Mouse (Mus musculus) intestine, embryonic 15.5 days (tissue): Measurements from ENCODE around the gene BC024063. TPM values are rescaled to one million over a fixed set of nuclear protein-coding genes. Genes with fewer than 3 reads are reported as not detected.
"Not testable (repeated sequence)": the region's sequence is repeated elsewhere in the genome, so short reads cannot be mapped to it uniquely, and the experiment has no call there.

Experiments used
- ATAC-seq: fragments of 200-750 bp; cut with Nextera tagmentation; 2 replicates; pipeline ENCODE4 v1.8.0; 2017; ENCODE audit warnings: moderate TSS enrichment, moderate library complexity
- H3K27ac ChIP-seq: fragments of 300-500 bp; sonication (generic); 2 replicates; pipeline ENCODE4 v1.5.1; 2015; ENCODE audit warnings: mild to moderate bottlenecking, inconsistent platforms
- H3K27me3 ChIP-seq: fragments of 300-500 bp; sonication (generic); replicated peaks from 2 replicates; pipeline ENCODE4 v1.6.1; 2015; ENCODE audit warnings: inconsistent platforms
- H3K36me3 ChIP-seq: fragments of 300-500 bp; sonication (generic); 2 replicates; pipeline ENCODE4 v1.6.1; 2015; ENCODE audit warnings: inconsistent platforms
- H3K4me1 ChIP-seq: fragments of 300-500 bp; sonication (generic); replicated peaks from 2 replicates; pipeline ENCODE4 v1.6.1; 2015; ENCODE audit warnings: inconsistent platforms
- H3K4me2 ChIP-seq: fragments of 300-500 bp; sonication (generic); replicated peaks from 2 replicates; pipeline ENCODE4 v1.6.1; 2015; ENCODE audit warnings: mild to moderate bottlenecking, inconsistent platforms
- H3K4me3 ChIP-seq: fragments of 300-500 bp; sonication (generic); replicated peaks from 2 replicates; pipeline ENCODE4 v1.5.1; 2015; ENCODE audit warnings: inconsistent platforms
- H3K9ac ChIP-seq: fragments of 300-500 bp; sonication (generic); 2 replicates; pipeline ENCODE4 v1.6.1; 2015; ENCODE audit warnings: inconsistent platforms
- H3K9me3 ChIP-seq: fragments of 300-500 bp; sonication (generic); 2 replicates; pipeline ENCODE4 v1.6.1; 2016; ENCODE audit warnings: inconsistent platforms
- WGBS: fragments of 180-500 bp; shearing (Covaris S2); methylation state at CpG from one replicate; pipeline ENCODE4 v1.1.7; 2015; 5-methylcytosine and 5-hydroxymethylcytosine counted together
- polyA plus RNA-seq: library from polyadenylated mRNA; unstranded; fragments of >200 nt; fragmentation: Nextera tagmentation; extraction: Ambion mirVana; gene quantifications from 2 replicates; pipeline ENCODE4 v1.2.1, GENCODE M21; 2015

BC024063 gene
- 3.1 and 3.8 TPM in 2 replicates for polyA plus RNA-seq

GRCm38 (mm10) chr10:82082728-82083621 is at the start of gene BC024063:
Gene BC024063 (plus strand): TSS chr10:82083353.
- H3K27me3 ChIP-seq, H3K4me1 ChIP-seq, H3K9me3 ChIP-seq, H3K36me3 ChIP-seq: not testable (repeated sequence)
- ATAC-seq = peak; percentile 99
- Histone ChIP-seq H3K4me3 (peak within 1 kb of the TSS; percentile 54), H3K4me2 (peak within 1 kb of the TSS; percentile 52), H3K9ac (peak within 1 kb of the TSS; percentile 54), H3K27ac (peak within 1 kb of the TSS; percentile 79)
- WGBS = 17% methylated on average over 42 of the region's 42 CpGs

- ATAC-seq = no peak
- no peak overlapping the region for H3K4me3 ChIP-seq
- no peaks in the 10 kb centered on the region for H3K4me1 ChIP-seq
- no peak overlapping the region for H3K27ac ChIP-seq
- no peak overlapping the region for H3K4me2 ChIP-seq
- 74% methylated on average over 2 of the region's 2 CpGs for WGBS
- no peak overlapping the region for H3K9ac ChIP-seq
- no peaks in the 10 kb centered on the region for H3K36me3 ChIP-seq
- H3K9me3 ChIP-seq = no peaks in the 10 kb centered on the region
- H3K27me3 ChIP-seq = no peaks in the 10 kb centered on the region
Measured at GRCm38 (mm10) chr10:82042191-82042590, 41.0 kb upstream of the BC024063 start.

- no peaks in the 10 kb centered on the region for H3K36me3 ChIP-seq
Measured at GRCm38 (mm10) chr10:82046603-82047002, 36.5 kb upstream of the BC024063 start.

GRCm38 (mm10) chr10:82047597-82048459 is 35.3 kb upstream of the BC024063 start, which contains the start of gene Zfp873:
Gene Zfp873 (plus strand): TSS chr10:82048123.
- peak within 1 kb of the TSS; percentile 56 for H3K4me2 ChIP-seq
- peaks cover 8% of the 10 kb centered on the region; the same call in 1 of the 2 replicates for H3K36me3 ChIP-seq
- H3K9me3 ChIP-seq = no peaks in the 10 kb centered on the region
- peak within 1 kb of the TSS; percentile 87 for H3K9ac ChIP-seq
- peak within 1 kb of the TSS; percentile 70 for H3K4me3 ChIP-seq
- 8% methylated on average over 35 of the region's 35 CpGs for WGBS
- H3K27me3 ChIP-seq = no peaks in the 10 kb centered on the region
- ATAC-seq = peak; percentile 100
- H3K4me1 ChIP-seq = no peaks in the 10 kb centered on the region
- H3K27ac ChIP-seq = peak within 1 kb of the TSS; percentile 97

More at GRCm38 (mm10) chr10:82046603-82047002, 36.5 kb upstream of the BC024063 start:
- H3K4me3 ChIP-seq = no peak overlapping the region
- no peaks in the 10 kb centered on the region for H3K4me1 ChIP-seq
- no peak for ATAC-seq
- no peaks in the 10 kb centered on the region for H3K27me3 ChIP-seq
- no peaks in the 10 kb centered on the region for H3K9me3 ChIP-seq
- 82% methylated on average over 3 of the region's 3 CpGs for WGBS
- no peak overlapping the region for H3K4me2 ChIP-seq
- H3K27ac ChIP-seq = no peak overlapping the region
- H3K9ac ChIP-seq = no peak overlapping the region

- peak overlapping the region; percentile 56 for H3K4me2 ChIP-seq
- peaks cover 12% of the 10 kb centered on the region for H3K36me3 ChIP-seq
- not testable (repeated sequence) for H3K4me1 ChIP-seq, H3K9me3 ChIP-seq, H3K27me3 ChIP-seq
- H3K9ac ChIP-seq = peak overlapping the region; percentile 87; the same call in 1 of the 2 replicates
- peak overlapping the region; percentile 70 for H3K4me3 ChIP-seq
- H3K27ac ChIP-seq = peak overlapping the region; percentile 97; the same call in 1 of the 2 replicates
- 30% methylated on average over 10 of the region's 10 CpGs for WGBS
- ATAC-seq = peak; percentile 48
Measured at GRCm38 (mm10) chr10:82048460-82048804, 34.7 kb upstream of the BC024063 start.

- H3K4me1 ChIP-seq, H3K27ac ChIP-seq, H3K27me3 ChIP-seq, H3K9me3 ChIP-seq, H3K36me3 ChIP-seq, ATAC-seq: not testable (repeated sequence)
- peak overlapping the region; percentile 52 for H3K4me2 ChIP-seq
- H3K4me3 ChIP-seq = peak overlapping the region; percentile 54
- H3K9ac ChIP-seq = peak overlapping the region; percentile 54
- 16% methylated on average over 14 of the region's 14 CpGs for WGBS
Measured at GRCm38 (mm10) chr10:82083622-82083971, 444 bp downstream of the BC024063 start.

GRCm38 (mm10) chr10:82117206-82117605 is 34.1 kb downstream of the BC024063 start:
- Histone ChIP-seq H3K9me3 (peaks cover 4% of the 10 kb centered on the region; the same call in 1 of the 2 replicates), H3K9ac (no peak overlapping the region), H3K4me1 (no peaks in the 10 kb centered on the region), H3K27ac (no peak overlapping the region), H3K36me3 (no peaks in the 10 kb centered on the region), H3K27me3 (no peaks in the 10 kb centered on the region), H3K4me3 (no peak overlapping the region), H3K4me2 (no peak overlapping the region)
- ATAC-seq = no peak
- WGBS = 78% methylated on average over 3 of the region's 3 CpGs

GRCm38 (mm10) chr10:82127850-82128401 is 44.8 kb downstream of the BC024063 start, which contains the start of gene AU041133:
Gene AU041133 (plus strand): TSS chr10:82128013.
- peak within 1 kb of the TSS; percentile 53 for H3K4me2 ChIP-seq
- H3K4me1 ChIP-seq = peaks cover 3% of the 10 kb centered on the region; the same call in 1 of the 2 replicates
- no peaks in the 10 kb centered on the region for H3K9me3 ChIP-seq
- H3K4me3 ChIP-seq = peak within 1 kb of the TSS; percentile 79
- peak within 1 kb of the TSS; percentile 72 for H3K9ac ChIP-seq
- H3K27me3 ChIP-seq = no peaks in the 10 kb centered on the region
- WGBS = 3% methylated on average over 41 of the region's 41 CpGs
- no peaks in the 10 kb centered on the region for H3K36me3 ChIP-seq
- peak; percentile 100 for ATAC-seq
- peak within 1 kb of the TSS; percentile 80 for H3K27ac ChIP-seq

GRCm38 (mm10) chr10:82145282-82145681 is 62.1 kb downstream of the BC024063 start:
- no peak for ATAC-seq
- H3K36me3 ChIP-seq = peaks cover 33% of the 10 kb centered on the region
- no peaks in the 10 kb centered on the region for H3K27me3 ChIP-seq
- H3K4me1 ChIP-seq = no peaks in the 10 kb centered on the region
- no peak overlapping the region for H3K4me3 ChIP-seq
- WGBS = 94% methylated on average over 1 of the region's 1 CpGs
- H3K9me3 ChIP-seq = peaks cover 8% of the 10 kb centered on the region
- no peak overlapping the region for H3K27ac ChIP-seq
- H3K9ac ChIP-seq = no peak overlapping the region
- no peak overlapping the region for H3K4me2 ChIP-seq

- H3K36me3 ChIP-seq = peaks cover 46% of the 10 kb centered on the region
- no peaks in the 10 kb centered on the region for H3K27me3 ChIP-seq
- H3K27ac ChIP-seq = no peak overlapping the region
- peaks cover 19% of the 10 kb centered on the region for H3K9me3 ChIP-seq
- H3K9ac ChIP-seq = no peak overlapping the region
- no peak for ATAC-seq
- no peaks in the 10 kb centered on the region for H3K4me1 ChIP-seq
- no peak overlapping the region for H3K4me3 ChIP-seq
- 77% methylated on average over 4 of the region's 4 CpGs for WGBS
- no peak overlapping the region for H3K4me2 ChIP-seq
Measured at GRCm38 (mm10) chr10:82147571-82147970, 64.4 kb downstream of the BC024063 start.
